Mouse (Mus musculus): ENCODE results near the gene Ppox.
"Not testable (repeated sequence)": the region's sequence is repeated elsewhere in the genome, so short reads cannot be mapped to it uniquely, and the experiment has no call there.

The Ppox gene

DNA sequence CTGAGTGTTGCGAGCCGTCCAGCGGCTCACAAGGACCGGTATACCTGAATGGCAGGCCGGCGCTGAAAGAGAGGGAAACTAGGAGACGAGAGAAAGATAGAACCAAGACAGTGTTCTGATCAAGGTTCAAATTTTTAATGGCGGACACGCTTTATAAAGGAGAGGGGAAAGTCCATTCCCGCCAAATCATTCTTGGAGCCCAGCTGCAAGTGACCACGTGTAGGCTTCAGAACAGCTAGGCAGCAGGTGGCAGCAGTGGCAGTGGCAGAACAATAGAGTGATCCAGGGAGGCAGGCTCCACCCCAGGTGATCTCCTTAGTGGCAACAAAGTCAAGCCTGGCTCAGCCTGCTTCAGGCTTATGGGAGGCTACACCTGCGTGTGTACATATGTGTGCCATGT is 39.0 kb downstream of the Ppox start:
- not testable (repeated sequence) for DNase-seq (ENCODE audit: low spot score)

- no peak for DNase-seq (ENCODE audit: low spot score)
These were observed 40.1 kb downstream of the Ppox start for GRCm38 (mm10) chr1:171240911-171241310.

GRCm38 (mm10) chr1:171239992-171240744 is 40.8 kb downstream of the Ppox start:
- DNase-seq (ENCODE audit: low spot score) = no peak

DNA sequence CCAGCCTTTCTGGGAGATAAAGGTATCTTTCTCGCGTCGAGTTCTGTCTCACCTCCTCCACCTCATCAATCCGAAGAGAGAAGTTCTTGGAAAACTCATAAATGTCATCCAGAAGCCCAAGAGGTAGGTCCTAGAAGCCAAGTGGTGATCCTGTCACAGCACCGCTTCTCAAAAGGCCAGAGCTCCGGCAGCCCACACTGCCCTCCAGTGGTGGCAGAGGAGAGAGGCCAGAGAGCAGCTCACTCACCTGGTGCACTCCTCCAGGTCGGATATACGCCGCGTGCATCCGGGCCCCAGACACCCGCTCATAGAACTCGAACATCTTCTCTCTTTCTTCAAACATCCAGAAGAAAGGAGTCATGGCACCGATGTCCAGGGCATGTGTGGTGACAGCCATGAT is 42.5 kb downstream of the Ppox start:
- DNase-seq (ENCODE audit: low spot score) = no peak

DNA sequence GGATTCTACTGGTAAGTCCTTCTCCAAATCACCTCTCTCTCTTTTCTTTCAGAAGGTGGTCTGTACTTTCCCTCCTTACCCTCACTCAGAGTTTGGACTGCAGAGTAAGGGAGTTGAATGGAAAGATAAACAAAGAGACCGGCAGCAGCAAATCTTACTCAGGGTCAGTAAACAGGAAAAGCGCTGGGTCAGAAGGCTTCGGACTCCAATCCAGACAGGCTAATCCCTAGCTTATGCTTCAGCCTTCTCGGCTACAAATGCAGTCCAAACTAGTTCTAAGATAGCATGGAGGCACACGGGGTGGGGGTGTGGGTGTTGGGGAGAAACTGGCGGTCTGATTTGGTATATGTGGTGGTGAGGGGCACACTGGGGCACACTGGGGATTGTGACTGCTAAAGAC is 43.5 kb downstream of the Ppox start:
- no peak for DNase-seq (ENCODE audit: low spot score)

DNA sequence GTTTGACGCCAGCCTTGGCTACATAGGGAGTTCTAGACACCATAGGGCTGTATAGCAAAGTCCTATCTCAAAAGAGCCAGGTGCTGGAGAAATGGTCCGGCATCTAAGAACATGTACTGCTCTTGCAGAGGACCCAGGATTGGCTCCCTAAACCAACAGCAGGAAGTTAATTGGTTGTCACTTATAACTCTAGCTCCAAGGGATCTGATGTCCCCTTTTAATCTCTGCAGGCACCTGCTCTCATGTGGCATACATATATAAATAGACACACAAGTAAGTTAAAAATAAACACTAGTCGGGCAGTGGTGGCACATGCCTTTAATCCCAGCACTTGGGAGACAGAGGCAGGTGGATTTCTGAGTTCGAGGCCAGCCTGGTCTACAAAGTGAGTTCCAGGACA is 45.2 kb downstream of the Ppox start:
- DNase-seq (ENCODE audit: low spot score) = no peak

DNA sequence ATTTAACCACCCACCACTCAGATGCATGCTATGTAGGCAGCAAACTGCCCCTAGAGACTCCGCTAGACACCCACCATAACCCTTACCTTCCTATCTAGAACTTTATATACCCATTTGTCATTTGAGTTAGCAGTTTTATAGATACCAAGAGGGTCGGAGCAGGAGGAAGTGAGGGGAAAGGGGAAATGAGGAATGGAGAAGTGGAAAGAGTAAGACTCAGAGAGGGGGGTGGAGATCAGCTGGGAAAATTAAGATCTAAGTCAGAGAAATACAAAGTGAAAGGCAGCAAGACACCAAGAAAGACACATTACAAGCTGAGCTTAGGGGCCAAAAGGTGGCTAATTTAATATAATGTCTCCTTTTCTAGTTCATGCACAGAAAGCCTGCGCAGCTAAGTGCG is 46.4 kb downstream of the Ppox start:
- no peak for DNase-seq (ENCODE audit: low spot score)

GRCm38 (mm10) chr1:171234126-171234525 is 46.9 kb downstream of the Ppox start, which contains the start of gene Fcer1g:
Gene Fcer1g (minus strand): TSS chr1:171234365.
- no peak for DNase-seq (ENCODE audit: low spot score)

GRCm38 (mm10) chr1:171232800-171233730 is 47.9 kb downstream of the Ppox start:
- no peak for DNase-seq (ENCODE audit: low spot score)

GRCm38 (mm10) chr1:171232348-171232747 is 48.6 kb downstream of the Ppox start:
- no peak for DNase-seq (ENCODE audit: low spot score)

GRCm38 (mm10) chr1:171231844-171232243 is 49.1 kb downstream of the Ppox start:
- DNase-seq (ENCODE audit: low spot score) = no peak

- no peak for DNase-seq (ENCODE audit: low spot score)
These were observed 50.8 kb downstream of the Ppox start for GRCm38 (mm10) chr1:171230215-171230614.

- DNase-seq (ENCODE audit: low spot score) = no peak
These were observed 51.2 kb downstream of the Ppox start for GRCm38 (mm10) chr1:171229750-171230149.

DNA sequence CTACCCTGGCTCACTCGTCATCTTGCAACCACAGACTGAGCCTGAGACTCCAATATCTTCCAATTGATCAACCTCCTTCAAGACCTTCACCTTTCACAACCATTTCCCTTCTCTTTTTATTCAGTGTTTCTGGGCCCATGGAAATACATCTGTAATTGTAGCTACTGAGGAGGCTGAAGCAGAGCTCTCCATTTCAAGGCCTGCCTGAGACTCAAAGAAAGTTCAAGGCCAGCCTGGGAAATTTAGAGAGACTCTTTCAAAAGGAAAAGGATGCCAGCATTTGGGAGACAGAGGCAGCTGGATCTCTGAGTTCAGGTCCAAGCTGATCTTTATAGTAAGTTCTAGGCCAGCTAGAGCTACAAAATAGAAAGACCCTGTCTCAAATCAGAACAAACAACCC is 53.1 kb downstream of the Ppox start:
- no peak for DNase-seq (ENCODE audit: low spot score)

DNA sequence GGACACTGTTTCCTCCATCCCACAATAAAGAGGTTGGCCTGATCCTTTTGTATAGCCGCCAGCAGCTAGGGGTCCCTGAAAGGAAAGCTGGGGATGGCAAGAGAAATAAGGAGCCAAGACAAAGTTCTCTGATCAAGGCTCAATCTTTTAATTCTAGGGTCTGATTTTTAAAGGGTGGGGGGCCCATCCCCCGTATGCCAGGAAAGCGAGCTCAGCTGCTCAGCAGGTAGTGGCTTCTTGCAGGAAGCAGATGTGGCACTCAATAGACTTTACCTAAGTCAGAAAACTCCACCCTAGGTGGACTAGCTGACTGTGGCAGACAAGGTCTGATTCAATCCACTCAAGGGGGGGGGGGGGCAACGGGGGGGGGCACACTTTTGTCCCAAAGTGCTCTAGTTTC is 54.2 kb downstream of the Ppox start:
- DNase-seq (ENCODE audit: low spot score) = no peak
